ENCODE assay signal across 8 mouse cellular contexts in the genomic region with DNA sequence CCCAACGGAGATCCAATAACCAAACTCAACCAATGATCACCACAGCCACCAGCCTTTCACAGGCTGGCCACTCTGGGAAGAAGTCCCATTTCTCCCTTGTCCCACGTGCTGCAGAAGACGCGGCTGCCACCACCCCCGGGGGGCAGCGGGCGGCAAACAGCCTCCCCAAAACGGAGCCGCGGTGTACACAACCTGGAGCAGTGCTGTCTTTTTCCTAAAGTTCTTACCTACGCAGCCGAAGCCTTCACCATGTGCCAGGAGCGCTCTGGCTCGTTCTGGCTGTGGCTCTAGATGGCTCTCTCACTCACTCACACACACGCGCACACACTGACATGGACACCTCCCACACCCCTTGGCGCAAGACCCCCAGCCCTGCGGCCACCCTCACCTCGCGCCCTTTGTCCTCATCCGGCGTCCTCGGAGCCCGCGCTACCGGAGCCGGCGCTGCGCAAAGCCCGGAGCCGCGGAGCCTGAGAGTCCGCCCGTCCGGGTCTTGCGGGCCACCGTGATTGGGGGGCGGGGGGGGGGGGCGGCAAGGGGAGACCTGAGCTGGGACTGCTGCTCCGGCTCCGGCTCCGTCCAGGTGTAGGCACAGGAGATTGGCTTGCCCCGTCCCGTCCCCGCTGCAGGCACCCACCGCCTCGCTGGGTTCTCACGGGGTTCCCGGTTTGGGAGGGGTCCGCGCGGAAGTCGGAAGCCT. TPM values are rescaled to one million over a fixed set of nuclear protein-coding genes. Genes with fewer than 3 reads are reported as not detected.
DNase-seq lines count a peak whose midpoint lies in the region; ATAC-seq and TF ChIP-seq lines count a peak whose summit lies in the region.

Gene Greb1 (minus strand): TSS at position 628 of the 700 bp plus-strand sequence.

- no peaks in the 10 kb centered on the region for H3K9me3 ChIP-seq in lung, embryonic 14.5 days (ENCODE audit: low read depth, low read length)
- H3K9me3 ChIP-seq in liver, embryonic 12.5 days (replicated peaks) = no peaks in the 10 kb centered on the region
- no peaks in the 10 kb centered on the region for H3K9me3 ChIP-seq in stomach, embryonic 15.5 days

- peak within 1 kb of the TSS; percentile 58 for H3K4me3 ChIP-seq in lung, embryonic 14.5 days (ENCODE audit: low read depth, low read length)
- peak within 1 kb of the TSS; percentile 48 for H3K4me3 ChIP-seq in brown adipose tissue, adult 24 weeks (ENCODE audit: insufficient read depth, low read depth, low read length)
- H3K4me3 ChIP-seq in liver, embryonic 12.5 days = peak within 1 kb of the TSS; percentile 54
- peak within 1 kb of the TSS; percentile 55 for H3K4me3 ChIP-seq in stomach, embryonic 15.5 days (replicated peaks)

- no peaks in the 10 kb centered on the region for H3K36me3 ChIP-seq in lung, embryonic 14.5 days (ENCODE audit: insufficient read depth)
- no peaks in the 10 kb centered on the region for H3K36me3 ChIP-seq in liver, embryonic 12.5 days
- no peaks in the 10 kb centered on the region for H3K36me3 ChIP-seq in stomach, embryonic 15.5 days

- ATAC-seq in lung, embryonic 14.5 days (ENCODE audit: insufficient read depth) = peak; percentile 82
- peak; percentile 31 for ATAC-seq in granulocyte monocyte progenitor cell, adult 5-6 weeks (replicated peaks; ENCODE audit: poor library complexity, severe bottlenecking)
- ATAC-seq in liver, embryonic 12.5 days = peak; percentile 67
- ATAC-seq in stomach, embryonic 15.5 days (ENCODE audit: insufficient read depth, low FRiP score, low read depth) = peak; percentile 61

- TF ChIP-seq CTCF in lung, embryonic 14.5 days (IDR thresholded peaks at IDR 0.05; ENCODE audit: low read depth) = no peak

- DNase-seq in lung, embryonic 14.5 days = peak; percentile 68
- DNase-seq in lung, adult 18-20 months = no peak
- DNase-seq in right cerebral cortex, postnatal 10 days (ENCODE audit: low spot score in 2 of 2) = no peak
- DNase-seq in gastrocnemius, postnatal 14 days = no peak

- intact Hi-C loops in gastrocnemius, postnatal 14 days (cut with DNase I; ENCODE audit: low total_unique reads) = loop anchor here (5.0 to 10.0 kb wide), 3 partner anchors 48 to 454 kb away; no protein-coding TSS in a partner anchor

- no peaks in the 10 kb centered on the region for H3K4me1 ChIP-seq in lung, embryonic 14.5 days (ENCODE audit: insufficient read depth)
- H3K4me1 ChIP-seq in brown adipose tissue, adult 24 weeks (ENCODE audit: control insufficient read depth, insufficient read depth, insufficient read length, low read length) = no peaks in the 10 kb centered on the region
- H3K4me1 ChIP-seq in liver, embryonic 12.5 days = 0 out of 2 replicates have a peak, but pooled peaks cover 5% of the 10 kb centered on the region
- peaks cover 3% of the 10 kb centered on the region; the same call in 1 of the 2 replicates for H3K4me1 ChIP-seq in stomach, embryonic 15.5 days

- peak within 1 kb of the TSS; percentile 61 for H3K9ac ChIP-seq in lung, embryonic 14.5 days
- H3K9ac ChIP-seq in liver, embryonic 12.5 days = peak within 1 kb of the TSS; percentile 44
- H3K9ac ChIP-seq in stomach, embryonic 15.5 days = peak within 1 kb of the TSS; percentile 6; the same call in 1 of the 2 replicates

- peaks cover 3% of the 10 kb centered on the region; the same call in 1 of the 2 replicates for H3K27me3 ChIP-seq in lung, embryonic 14.5 days (ENCODE audit: insufficient read depth, low read length)
- H3K27me3 ChIP-seq in liver, embryonic 12.5 days (replicated peaks) = peaks cover 39% of the 10 kb centered on the region
- H3K27me3 ChIP-seq in stomach, embryonic 15.5 days (replicated peaks) = no peaks in the 10 kb centered on the region

- H3K4me2 ChIP-seq in lung, embryonic 14.5 days = peak within 1 kb of the TSS; percentile 99
- H3K4me2 ChIP-seq in liver, embryonic 12.5 days = peak within 1 kb of the TSS; percentile 70
- peak within 1 kb of the TSS; percentile 97 for H3K4me2 ChIP-seq in stomach, embryonic 15.5 days

- under 1% methylated on average over 47 of the region's 53 CpGs for WGBS in lung, embryonic 14.5 days
- under 1% methylated on average over 52 of the region's 53 CpGs for WGBS in liver, embryonic 12.5 days (ENCODE audit: insufficient replicate concordance)
- WGBS in stomach, embryonic 15.5 days = 0% methylated on average over 51 of the region's 53 CpGs

- H3K27ac ChIP-seq in lung, embryonic 14.5 days (ENCODE audit: low read depth) = no peak within 1 kb of the TSS
- H3K27ac ChIP-seq in brown adipose tissue, adult 24 weeks (replicated peaks; ENCODE audit: low read depth, low read length) = no peak within 1 kb of the TSS
- no peak within 1 kb of the TSS for H3K27ac ChIP-seq in liver, embryonic 12.5 days
- H3K27ac ChIP-seq in stomach, embryonic 15.5 days = no peak within 1 kb of the TSS

RNA-seq across cellular contexts. Expression of gene Greb1, which starts in this region (rescaled TPM):
- 3.1 and 4.4 TPM in 2 replicates for polyA plus RNA-seq in lung, embryonic 14.5 days (2014; fragmentation: Nextera tagmentation; extraction: Ambion mirVana)
- not detected in 2 replicates for polyA plus RNA-seq in brown adipose tissue, adult 24 weeks (2012; ENCODE audit: insufficient read depth, insufficient read length, missing spikeins)
- 0.49 TPM in 1 of 2 replicates, not detected in the other for total RNA-seq in granulocyte monocyte progenitor cell, adult 5-6 weeks (2014; fragmentation: Nextera tagmentation)
- total RNA-seq in granulocyte monocyte progenitor cell, adult 5-6 weeks (2017) = 0.13 and 0.26 TPM in 2 replicates
- polyA plus RNA-seq in liver, embryonic 12.5 days (2016; fragmentation: Nextera tagmentation; extraction: Ambion mirVana) = 1.7 and 1.9 TPM in 2 replicates
- 2.2 and 2.5 TPM in 2 replicates for polyA plus RNA-seq in stomach, embryonic 15.5 days (2015; fragmentation: Nextera tagmentation; extraction: Ambion mirVana)
- total RNA-seq in gastrocnemius, postnatal 14 days (2021) = 1 to 10 TPM in 1 of 2 experiments, under 1 TPM in 1; 0.70 to 1.1 TPM

Comparison
In these comparisons a context has a peak if more than half of its experiments do, and no peak if none do; other contexts are left out.
1. Peak in ATAC-seq in granulocyte monocyte progenitor cell, adult 5-6 weeks; RNA of the gene not detected or under 1 TPM.
2. ATAC-seq: peak in every context shown above with its lines; median percentile 82 in lung, embryonic 14.5 days; 67 in liver, embryonic 12.5 days; 61 in stomach, embryonic 15.5 days; 31 in granulocyte monocyte progenitor cell, adult 5-6 weeks.
3. H3K9ac ChIP-seq: peak in every context shown above with its lines; median percentile 61 in lung, embryonic 14.5 days; 44 in liver, embryonic 12.5 days; 6 in stomach, embryonic 15.5 days.